Mouse (Mus musculus) C2C12 (cell line): Measurements from ENCODE around the gene Pdcd6. TPM values are rescaled to one million over a fixed set of nuclear protein-coding genes. Genes with fewer than 3 reads are reported as not detected.

ENCODE experiments used
- H3K27me3 ChIP-seq: one replicate; pipeline ENCODE4 v1.6.1; 2011; ENCODE audit not compliant: control insufficient read depth, insufficient read depth, insufficient read length
- H3K36me3 ChIP-seq: one replicate; pipeline ENCODE4 v1.6.1; 2011; ENCODE audit not compliant: control insufficient read depth, insufficient read depth
- H3K4me3 ChIP-seq: one replicate; pipeline ENCODE4 v1.5.1; 2011; ENCODE audit warnings: mild to moderate bottlenecking, control low read depth; ENCODE audit not compliant: poor library complexity, insufficient read depth, severe bottlenecking
- H3K79me2 ChIP-seq: one replicate; pipeline ENCODE4 v1.6.1; 2011; ENCODE audit not compliant: control insufficient read depth, insufficient read depth
- H3K79me3 ChIP-seq: one replicate; pipeline ENCODE4 v1.6.1; 2011; ENCODE audit warnings: low read depth, control low read depth
- H3ac ChIP-seq: one replicate; pipeline ENCODE3; 2011; ENCODE audit warnings: low read depth; ENCODE audit not compliant: control insufficient read depth, insufficient read length
- CEBPB ChIP-seq: IDR thresholded peaks from one replicate; pipeline ENCODE4 v1.6.1; 2011; ENCODE audit warnings: low read depth, mild to moderate bottlenecking, control low read depth, moderate library complexity
- CTCF ChIP-seq: IDR thresholded peaks from one replicate; pipeline ENCODE4 v1.5.1; 2011; ENCODE audit not compliant: control insufficient read depth, insufficient read depth, insufficient read length
- FOSL1 ChIP-seq: IDR thresholded peaks from one replicate; pipeline ENCODE4 v1.8.0; 2011; ENCODE audit warnings: mild to moderate bottlenecking, low read length; ENCODE audit not compliant: poor library complexity, insufficient read depth, severe bottlenecking
- MAX ChIP-seq: IDR thresholded peaks from one replicate; pipeline ENCODE4 v1.6.1; 2011; ENCODE audit warnings: mild to moderate bottlenecking, control low read depth
- MYOD1 ChIP-seq: IDR thresholded peaks from one replicate; pipeline ENCODE4 v1.6.1; 2011; ENCODE audit warnings: low read depth; ENCODE audit not compliant: control insufficient read depth, insufficient read length
- MYOG ChIP-seq: IDR thresholded peaks from one replicate; pipeline ENCODE4 v1.6.1; 2011; ENCODE audit not compliant: control insufficient read depth, insufficient read length; ENCODE audit errors: extremely low read depth
- USF1 ChIP-seq: IDR thresholded peaks from one replicate; pipeline ENCODE4 v1.6.1; 2011; ENCODE audit warnings: low read depth, mild to moderate bottlenecking, control low read depth, moderate library complexity
- polyA plus RNA-seq: library from polyadenylated mRNA; unstranded; fragments of >200 nt; fragmentation: generic; extraction: Trizol; gene quantifications from one replicate; pipeline ENCODE4 v1.2.1, GENCODE M21; 2012; ENCODE audit warnings: missing spikeins

The Pdcd6 gene
- polyA plus RNA-seq, 1 experiment: 98.2 TPM

- no peak for TF ChIP-seq CTCF
- no peak for TF ChIP-seq USF1
- no peak for TF ChIP-seq MYOG
- Histone ChIP-seq H3K79me3 (peaks cover 83% of the 10 kb centered on the region), H3ac (peak overlapping the region; percentile 63), H3K79me2 (peaks cover 98% of the 10 kb centered on the region), H3K4me3 (peak overlapping the region; percentile 53), H3K27me3 (no peaks in the 10 kb centered on the region), H3K36me3 (peaks cover 23% of the 10 kb centered on the region)
Measured at GRCm38 (mm10) chr13:74350435-74350906, 33.1 kb upstream of the Pdcd6 start.

- Histone ChIP-seq H3ac (peak within 1 kb of the TSS; percentile 85), H3K4me3 (peak within 1 kb of the TSS; percentile 53), H3K27me3 (no peaks in the 10 kb centered on the region), H3K79me2 (peaks cover 100% of the 10 kb centered on the region), H3K36me3 (peaks cover 21% of the 10 kb centered on the region), H3K79me3 (peaks cover 82% of the 10 kb centered on the region)
- TF ChIP-seq USF1: no peak
- TF ChIP-seq CTCF: no peak
- TF ChIP-seq CEBPB: no peak
- no peak for TF ChIP-seq MAX
- TF ChIP-seq MYOD1: no peak
- TF ChIP-seq MYOG: no peak
- TF ChIP-seq FOSL1: no peak
Measured at GRCm38 (mm10) chr13:74349566-74350434, 32.4 kb upstream of the Pdcd6 start, which contains the start of the genes Sdha and Ccdc127. Gene Sdha, minus strand, starts transcription at chr13:74350280. Gene Ccdc127, plus strand, starts transcription at chr13:74350309.

- Histone ChIP-seq H3K36me3 (peaks cover 67% of the 10 kb centered on the region), H3K79me3 (peaks cover 9% of the 10 kb centered on the region), H3ac (no peak overlapping the region), H3K27me3 (no peaks in the 10 kb centered on the region), H3K79me2 (peaks cover 16% of the 10 kb centered on the region), H3K4me3 (no peak overlapping the region)
- TF ChIP-seq MAX (no peak), MYOG (no peak), MYOD1 (no peak), USF1 (no peak), FOSL1 (no peak), CEBPB (no peak), CTCF (no peak)
Measured at GRCm38 (mm10) chr13:74341036-74341435, 23.7 kb upstream of the Pdcd6 start.

GRCm38 (mm10) chr13:74329321-74329720, 11.9 kb upstream of the Pdcd6 start:
- Histone ChIP-seq H3K79me3 (no peaks in the 10 kb centered on the region), H3ac (no peak overlapping the region), H3K27me3 (no peaks in the 10 kb centered on the region), H3K4me3 (no peak overlapping the region), H3K79me2 (no peaks in the 10 kb centered on the region), H3K36me3 (peaks cover 82% of the 10 kb centered on the region)
- TF ChIP-seq MYOG: no peak
- no peak for TF ChIP-seq FOSL1
- TF ChIP-seq MAX: no peak
- TF ChIP-seq CEBPB: no peak

- Histone ChIP-seq H3K27me3 (no peaks in the 10 kb centered on the region), H3K4me3 (peak overlapping the region; percentile 90), H3ac (peak overlapping the region; percentile 97), H3K79me2 (peaks cover 47% of the 10 kb centered on the region), H3K79me3 (peaks cover 29% of the 10 kb centered on the region), H3K36me3 (peaks cover 36% of the 10 kb centered on the region)
- TF ChIP-seq USF1: no peak
- TF ChIP-seq FOSL1: no peak
- no peak for TF ChIP-seq MYOD1
- no peak for TF ChIP-seq MAX
- TF ChIP-seq CEBPB: no peak
- no peak for TF ChIP-seq MYOG
- no peak for TF ChIP-seq CTCF
Measured at GRCm38 (mm10) chr13:74316789-74317169, 601 bp downstream of the Pdcd6 start.

- Histone ChIP-seq H3K79me2 (peaks cover 47% of the 10 kb centered on the region), H3ac (peak overlapping the region; percentile 97), H3K36me3 (peaks cover 35% of the 10 kb centered on the region), H3K79me3 (peaks cover 29% of the 10 kb centered on the region), H3K4me3 (peak overlapping the region; percentile 90), H3K27me3 (no peaks in the 10 kb centered on the region)
- TF ChIP-seq MYOD1: no peak
- TF ChIP-seq MYOG: no peak
- no peak for TF ChIP-seq CEBPB
- TF ChIP-seq CTCF: no peak
- TF ChIP-seq FOSL1: no peak
- no peak for TF ChIP-seq MAX
- no peak for TF ChIP-seq USF1
Measured at GRCm38 (mm10) chr13:74316386-74316785, 994 bp downstream of the Pdcd6 start.
